Mouse (Mus musculus): ENCODE data around the gene Stx8.

DNA sequence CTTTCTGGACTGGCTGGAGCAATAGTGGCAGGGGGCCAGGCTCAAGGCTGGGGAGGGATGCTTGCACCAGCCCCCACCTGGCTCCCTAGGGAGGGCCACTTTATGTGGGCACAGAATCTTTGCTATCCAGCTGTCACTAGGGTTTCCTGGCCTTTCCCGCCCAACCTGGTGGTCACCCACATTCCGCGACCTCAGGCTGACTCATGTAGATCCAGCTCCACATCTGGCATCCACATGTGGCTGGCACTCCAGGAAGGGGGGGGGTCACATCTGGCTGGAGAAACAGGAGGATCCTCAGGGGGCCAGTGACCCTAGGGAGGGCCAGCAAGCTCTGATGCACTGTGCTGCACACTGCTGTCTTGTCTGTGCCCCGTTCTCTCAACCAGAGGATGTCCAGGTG lies 254.7 kb downstream of the Stx8 start:
- no peak for TF ChIP-seq POLR2A (IDR thresholded peaks at IDR 0.05; ENCODE audit: control insufficient read depth in 1 of 2, insufficient read depth in 1 of 2, low read depth in 1 of 2, low read length in 2 of 2, poor library complexity in 1 of 2)
- no peak for TF ChIP-seq TCF12 (IDR thresholded peaks at IDR 0.05; ENCODE audit: low read depth, low read length)
- TF ChIP-seq MEF2A (IDR thresholded peaks at IDR 0.05; ENCODE audit: extremely low read depth, insufficient replicate concordance, low read depth, low read length, poor library complexity, severe bottlenecking): no peak
- TF ChIP-seq MAFK (IDR thresholded peaks at IDR 0.05; ENCODE audit: borderline replicate concordance, low read depth, low read length): no peak
- no peak for TF ChIP-seq ZNF384 (IDR thresholded peaks at IDR 0.05; ENCODE audit: low read depth, low read length)
- no peak for TF ChIP-seq BHLHE40 (IDR thresholded peaks at IDR 0.05; ENCODE audit: borderline replicate concordance, low read depth, low read length)
- TF ChIP-seq KAT2A (conservative IDR thresholded peaks at IDR 0.05; ENCODE audit: low read depth, low read length): no peak
- TF ChIP-seq CHD1 (IDR thresholded peaks at IDR 0.05; ENCODE audit: low read depth, low read length): no peak
